Mouse (Mus musculus) left cerebral cortex, adult 6 months (tissue): ENCODE data around the gene Kmt2c. TPM values are rescaled to one million over a fixed set of nuclear protein-coding genes. Genes with fewer than 3 reads are reported as not detected.

Experiments used
- long read RNA-seq, 2 experiments: library from polyadenylated mRNA; unstranded; transcript quantifications; one replicate each; pipeline ENCODE4 v2.0.0; 2019 to 2020
- polyA plus RNA-seq: library from polyadenylated mRNA; unstranded; fragments of <200 nt; fragmentation: Nextera tagmentation; gene quantifications from 2 replicates; pipeline ENCODE4 v1.2.3, GENCODE M21; 2021

The Kmt2c gene
- polyA plus RNA-seq: 5.1 and 11.9 TPM in 2 replicates
- long read RNA-seq, experiment 1, partial matches to known transcripts: 20 of 29 reads
- long read RNA-seq, experiment 1, other reads (novel, unspliced or antisense): 9 of 29 reads
- long read RNA-seq, experiment 2, partial matches to known transcripts: 12 of 26 reads
- long read RNA-seq, experiment 2, other reads (novel, unspliced or antisense): 14 of 26 reads

GRCm38 (mm10) chr5:25498346-25498820 lies at the start of gene Kmt2c:
Gene Kmt2c (minus strand): TSS chr5:25498783.

DNA sequence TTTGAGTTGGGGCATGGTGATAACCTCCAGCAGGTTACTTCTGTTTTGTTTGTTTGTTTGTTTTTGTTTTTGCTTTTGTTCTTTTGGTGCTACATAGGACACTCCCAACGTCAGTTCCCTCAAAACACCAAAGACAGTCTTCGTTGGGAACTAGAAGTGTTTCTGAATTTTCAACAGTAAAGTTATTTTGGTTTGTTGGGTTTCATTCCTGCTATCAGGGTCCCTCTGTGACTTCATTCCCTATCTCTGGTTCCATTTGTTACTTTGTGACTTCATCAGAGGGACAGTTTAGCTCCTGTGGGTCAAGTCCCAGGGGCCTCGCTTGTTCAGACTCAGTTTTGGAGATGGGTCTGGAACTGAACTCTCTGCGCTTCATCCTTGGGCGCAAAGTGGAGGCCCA lies 17.2 kb upstream of the Kmt2c start, which contains the start of gene Cct8l1:
Gene Cct8l1, plus strand, starts transcription at position 301 of the 400 bp plus-strand sequence.

DNA sequence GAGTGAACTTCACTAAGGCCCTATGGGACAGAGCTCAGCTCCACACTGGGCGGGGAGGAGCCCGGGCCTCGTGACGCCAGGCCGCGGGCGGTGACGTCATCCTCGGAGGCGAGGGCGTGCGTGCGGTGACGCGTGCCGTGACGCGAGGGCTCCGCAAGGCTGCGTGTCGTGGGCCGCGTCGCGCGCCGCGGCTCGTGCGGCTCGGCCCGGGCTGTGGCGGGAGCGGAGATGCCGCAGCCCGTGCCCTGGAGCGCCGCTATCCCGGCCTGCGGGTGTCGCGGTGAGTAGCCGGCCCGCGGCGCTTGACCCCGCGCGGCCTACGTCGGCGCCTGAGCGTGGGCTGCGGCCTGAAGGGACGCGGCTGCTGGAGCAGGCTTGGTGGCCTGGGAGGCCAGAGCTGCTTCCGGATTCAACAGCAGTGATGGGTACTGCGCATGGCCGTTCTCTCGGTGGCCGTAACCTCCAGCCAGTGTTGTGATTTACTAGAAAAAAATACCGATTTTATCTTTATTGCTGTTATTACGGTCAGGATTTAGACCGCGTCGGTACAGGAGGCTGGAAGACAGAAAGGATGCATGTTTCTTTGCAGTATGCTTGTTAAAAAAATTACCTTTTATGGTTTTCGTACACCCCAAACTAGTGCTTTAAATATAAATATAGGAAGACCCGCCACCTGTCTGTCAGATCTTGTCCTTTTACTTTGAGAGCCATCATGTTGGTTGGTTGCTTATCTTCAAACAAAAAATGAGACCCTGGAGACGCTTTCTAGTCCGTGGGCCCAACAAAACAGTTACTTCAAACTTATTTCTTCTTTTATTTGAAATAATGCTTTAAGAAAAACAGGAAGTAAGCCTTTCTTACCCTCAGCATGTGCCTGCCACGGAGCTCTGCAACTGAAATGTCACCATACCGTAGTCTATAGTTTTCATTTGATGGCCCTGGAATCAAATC lies 275.6 kb downstream of the Kmt2c start, which contains the start of gene E130116L18Rik:
Gene E130116L18Rik, minus strand, starts transcription at position 402 of the 951 bp plus-strand sequence.

Other genes starting within 250 kb of the Kmt2c start
- gene Cct8l1, start 17.3 kb upstream of the Kmt2c start, polyA plus RNA-seq: 0.10 TPM in 1 of 2 replicates, not detected in the other
- 3.8 and 4.6 TPM in 2 replicates for gene Xrcc2, start 207.0 kb upstream of the Kmt2c start, polyA plus RNA-seq